Mouse (Mus musculus): ENCODE results near the gene Rgs3.

GRCm38 (mm10) chr4:62624679-62625450 is 65.2 kb downstream of the Rgs3 start:
- TF ChIP-seq CTCF (IDR thresholded peaks at IDR 0.05; ENCODE audit: low read depth) (no peak), EP300 (IDR thresholded peaks at IDR 0.05; ENCODE audit: low read depth) (no peak)
